Mouse (Mus musculus): ENCODE results near the gene Olfr316.
"Not testable (repeated sequence)": the region's sequence is repeated elsewhere in the genome, so short reads cannot be mapped to it uniquely, and the experiment has no call there.

The Olfr316 gene

GRCm38 (mm10) chr11:58752434-58752833, at the start of gene Olfr316:
Gene Olfr316 (plus strand): TSS chr11:58752734.
- no peak for DNase-seq (ENCODE audit: extremely low read depth, insufficient read length, low spot score)

GRCm38 (mm10) chr11:58709086-58709485, 43.4 kb upstream of the Olfr316 start:
- DNase-seq (ENCODE audit: extremely low read depth, insufficient read length, low spot score), result no peak

- not testable (repeated sequence) for DNase-seq (ENCODE audit: extremely low read depth, insufficient read length, low spot score)
These were observed 34.8 kb upstream of the Olfr316 start for GRCm38 (mm10) chr11:58717723-58718122.

GRCm38 (mm10) chr11:58719701-58720100, 32.8 kb upstream of the Olfr316 start:
- no peak for DNase-seq (ENCODE audit: extremely low read depth, insufficient read length, low spot score)

GRCm38 (mm10) chr11:58723914-58724313, 28.6 kb upstream of the Olfr316 start, which contains the start of gene Olfr318:
Gene Olfr318 (minus strand): TSS chr11:58724014.
- DNase-seq (ENCODE audit: extremely low read depth, insufficient read length, low spot score), result no peak

GRCm38 (mm10) chr11:58727896-58728650, 24.5 kb upstream of the Olfr316 start:
- DNase-seq (ENCODE audit: extremely low read depth, insufficient read length, low spot score), result not testable (repeated sequence)

GRCm38 (mm10) chr11:58733372-58733771, 19.2 kb upstream of the Olfr316 start:
- no peak for DNase-seq (ENCODE audit: extremely low read depth, insufficient read length, low spot score)

GRCm38 (mm10) chr11:58738792-58739262, 13.7 kb upstream of the Olfr316 start, which contains the start of gene Olfr317:
Gene Olfr317 (minus strand): TSS chr11:58739212.
- DNase-seq (ENCODE audit: extremely low read depth, insufficient read length, low spot score), result no peak

- DNase-seq (ENCODE audit: extremely low read depth, insufficient read length, low spot score), result not testable (repeated sequence)
These were observed 1.4 kb upstream of the Olfr316 start for GRCm38 (mm10) chr11:58751096-58751495.

- DNase-seq (ENCODE audit: extremely low read depth, insufficient read length, low spot score), result no peak
These were observed 20.4 kb downstream of the Olfr316 start, which contains the start of gene Olfr315 for GRCm38 (mm10) chr11:58772888-58773287. Gene Olfr315 (plus strand): TSS chr11:58773188.

- DNase-seq (ENCODE audit: extremely low read depth, insufficient read length, low spot score), result no peak
These were observed 30.1 kb downstream of the Olfr316 start, which contains the start of gene Olfr314 for GRCm38 (mm10) chr11:58782480-58783089. Gene Olfr314 (plus strand): TSS chr11:58782952.

GRCm38 (mm10) chr11:58784182-58784581, 31.6 kb downstream of the Olfr316 start:
- DNase-seq (ENCODE audit: extremely low read depth, insufficient read length, low spot score), result no peak

- no peak for DNase-seq (ENCODE audit: extremely low read depth, insufficient read length, low spot score)
These were observed 35.1 kb downstream of the Olfr316 start for GRCm38 (mm10) chr11:58787651-58788050.

- no peak for DNase-seq (ENCODE audit: extremely low read depth, insufficient read length, low spot score)
These were observed 35.8 kb downstream of the Olfr316 start for GRCm38 (mm10) chr11:58788346-58788745.

GRCm38 (mm10) chr11:58789532-58789931, 37.0 kb downstream of the Olfr316 start:
- DNase-seq (ENCODE audit: extremely low read depth, insufficient read length, low spot score), result no peak

GRCm38 (mm10) chr11:58790053-58790452, 37.5 kb downstream of the Olfr316 start:
- no peak for DNase-seq (ENCODE audit: extremely low read depth, insufficient read length, low spot score)

- peak; percentile 48 for DNase-seq (ENCODE audit: extremely low read depth, insufficient read length, low spot score)
These were observed 38.1 kb downstream of the Olfr316 start for GRCm38 (mm10) chr11:58790646-58791045.

- DNase-seq (ENCODE audit: extremely low read depth, insufficient read length, low spot score), result no peak
These were observed 43.3 kb downstream of the Olfr316 start for GRCm38 (mm10) chr11:58795856-58796255.

GRCm38 (mm10) chr11:58796850-58797249, 44.3 kb downstream of the Olfr316 start:
- no peak for DNase-seq (ENCODE audit: extremely low read depth, insufficient read length, low spot score)

GRCm38 (mm10) chr11:58799747-58800146, 47.2 kb downstream of the Olfr316 start:
- no peak for DNase-seq (ENCODE audit: extremely low read depth, insufficient read length, low spot score)

GRCm38 (mm10) chr11:58801558-58802228, 49.2 kb downstream of the Olfr316 start, which contains the start of gene Fam183b:
Gene Fam183b (minus strand): TSS chr11:58801960.
- no peak for DNase-seq (ENCODE audit: extremely low read depth, insufficient read length, low spot score)

All from 3134 (cell line).